Mouse (Mus musculus) liver, adult 2 months (tissue): ENCODE results near the gene Wdr20.

Experiments used
- CTCF ChIP-seq: fragments of 200-500 bp; IDR thresholded peaks from 2 replicates; pipeline ENCODE4 v1.5.1; 2011; ENCODE audit warnings: low read depth, low read length, control low read depth
- POLR2A ChIP-seq: fragments of 200-500 bp; IDR thresholded peaks from 2 replicates; pipeline ENCODE4 v1.6.1; 2011; ENCODE audit warnings: low read length, control low read depth; ENCODE audit not compliant: insufficient read depth; ENCODE audit errors: extremely low read depth

DNA sequence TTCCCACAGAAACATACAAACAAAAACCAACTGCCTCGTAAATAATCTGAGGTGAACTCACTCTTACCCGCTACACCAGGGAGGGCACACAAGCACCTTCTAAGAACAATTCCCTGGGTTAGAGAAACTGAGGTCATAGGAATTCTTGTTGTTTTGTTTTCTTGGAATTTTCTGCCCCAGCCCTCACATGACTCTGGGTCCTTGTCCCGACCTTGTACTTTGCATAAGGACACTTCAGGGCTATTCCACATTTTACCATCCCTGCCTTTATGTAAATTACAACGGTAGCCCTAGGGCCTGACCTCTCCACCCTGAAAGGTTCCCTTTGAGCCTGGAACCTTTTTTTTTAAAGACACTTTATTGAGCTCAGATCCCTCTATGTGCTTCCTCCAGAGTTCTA lies 35.2 kb upstream of the Wdr20 start, which contains the start of gene Hsp90aa1:
- TF ChIP-seq CTCF (no peak), POLR2A (no peak)
